Mouse (Mus musculus) right cerebral cortex, adult 2 months (tissue): ENCODE measurements around the gene Rbm7.
"Not testable (repeated sequence)": the region's sequence is repeated elsewhere in the genome, so short reads cannot be mapped to it uniquely, and the experiment has no call there.

Experiments
- DNase-seq, 2 experiments: peaks; one replicate each; pipeline ENCODE4 v3.0.0; 2021 to 2022; ENCODE audit warnings: low spot score in 2 of 2

Gene Rbm7

DNA sequence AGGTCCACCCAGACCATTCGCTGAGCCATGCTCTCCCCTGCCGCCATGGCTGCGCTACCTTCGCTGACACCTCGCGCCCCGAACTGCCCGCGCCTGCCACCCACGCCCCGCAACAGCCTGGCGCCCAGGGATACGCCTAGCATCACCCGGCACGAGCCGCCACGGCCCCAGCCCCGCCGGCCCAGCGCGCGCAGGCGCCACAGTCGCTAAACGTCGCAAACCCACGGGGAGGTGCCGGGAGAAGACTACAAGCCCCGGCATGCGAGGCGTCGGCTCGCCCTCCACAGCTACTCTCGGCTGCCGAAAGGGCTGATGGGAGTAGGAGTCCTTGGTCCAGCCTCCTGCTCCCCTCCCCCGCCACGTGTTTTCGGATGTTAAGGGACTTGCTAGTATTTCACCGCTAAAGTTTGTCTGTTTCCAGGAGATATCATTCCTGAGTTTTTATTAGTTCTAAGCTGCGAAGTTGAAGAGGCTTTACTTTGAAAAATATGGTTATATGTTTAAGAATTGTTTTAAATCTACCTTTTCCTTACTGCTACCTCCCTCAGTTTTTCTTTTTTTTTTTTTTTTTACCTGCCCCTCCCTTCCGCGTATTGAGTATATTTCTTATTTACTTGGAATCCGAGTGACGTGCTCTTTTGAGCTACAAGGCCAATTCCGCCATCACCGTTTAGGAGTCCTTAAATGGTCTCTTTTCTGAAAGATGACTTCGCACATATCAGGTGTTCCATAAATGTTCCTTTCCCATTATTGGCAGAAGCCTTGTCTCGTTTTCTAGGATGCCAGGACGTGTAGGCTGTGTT is 14.5 kb downstream of the Rbm7 start, which contains the start of gene Rexo2:
Rexo2 (minus strand) TSS at position 213 of the 803 bp plus-strand sequence.
- DNase-seq, result peak; percentile 96

DNA sequence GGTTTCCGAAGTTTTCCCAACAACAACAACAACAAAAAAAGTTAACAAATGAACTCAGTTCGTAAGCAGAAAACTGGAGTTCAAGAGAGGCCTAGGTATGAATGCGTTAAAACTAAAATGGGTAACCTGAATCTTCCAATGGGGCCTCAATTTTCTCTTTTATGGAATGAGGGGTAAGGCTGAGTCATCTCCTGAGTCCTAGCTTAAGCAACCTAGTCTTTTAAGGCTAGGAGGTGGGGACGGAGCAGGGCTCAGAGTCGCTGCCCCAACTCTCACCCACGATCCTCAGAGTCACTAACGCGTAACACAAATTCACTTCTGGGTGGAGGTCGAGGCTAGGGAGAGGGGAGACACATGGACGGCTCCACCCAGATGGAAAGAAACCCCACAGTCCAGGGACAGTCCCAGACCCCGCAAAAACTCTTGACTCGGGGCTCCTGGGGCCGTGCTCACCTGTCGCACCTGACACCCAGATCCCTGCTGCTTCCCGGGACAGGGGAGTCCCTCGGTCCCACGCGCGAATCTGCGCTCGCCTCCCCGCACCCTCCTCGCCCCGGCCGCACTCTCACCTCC is 15.2 kb downstream of the Rbm7 start:
- no peak for DNase-seq

DNA sequence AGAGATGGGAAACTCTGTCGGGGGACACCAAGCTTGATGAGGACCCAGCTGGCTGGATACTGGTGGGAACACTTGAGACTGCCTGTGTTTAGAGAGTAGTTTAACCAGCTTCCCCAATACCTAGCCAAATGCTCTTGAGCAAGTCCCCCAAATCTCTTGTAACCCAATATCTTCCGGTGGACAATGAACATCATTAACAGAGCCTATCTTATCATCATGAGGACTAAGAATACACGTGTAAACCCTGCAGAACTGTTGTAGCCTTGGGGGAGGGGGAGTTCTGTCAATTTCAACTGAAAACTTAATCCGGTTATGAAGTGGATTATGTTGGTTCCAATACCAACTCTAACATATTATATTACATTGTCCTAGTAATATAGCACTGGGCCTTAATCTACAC is 16.3 kb downstream of the Rbm7 start:
- DNase-seq, result no peak

GRCm38 (mm10) chr9:48476236-48477165 is 18.6 kb downstream of the Rbm7 start:
- no peak for DNase-seq

GRCm38 (mm10) chr9:48474367-48474766 is 20.7 kb downstream of the Rbm7 start:
- no peak for DNase-seq

- peak in 1 of 2 experiments; percentile 12 for DNase-seq
Observed at GRCm38 (mm10) chr9:48473131-48473530, 22.0 kb downstream of the Rbm7 start.

GRCm38 (mm10) chr9:48472441-48473025 is 22.6 kb downstream of the Rbm7 start:
- peak; percentile 26 to 34 for DNase-seq

GRCm38 (mm10) chr9:48467471-48467870 is 27.6 kb downstream of the Rbm7 start:
- not testable (repeated sequence) for DNase-seq

- DNase-seq, result peak; percentile 66 to 68
Observed at GRCm38 (mm10) chr9:48466804-48467203, 28.3 kb downstream of the Rbm7 start.

DNA sequence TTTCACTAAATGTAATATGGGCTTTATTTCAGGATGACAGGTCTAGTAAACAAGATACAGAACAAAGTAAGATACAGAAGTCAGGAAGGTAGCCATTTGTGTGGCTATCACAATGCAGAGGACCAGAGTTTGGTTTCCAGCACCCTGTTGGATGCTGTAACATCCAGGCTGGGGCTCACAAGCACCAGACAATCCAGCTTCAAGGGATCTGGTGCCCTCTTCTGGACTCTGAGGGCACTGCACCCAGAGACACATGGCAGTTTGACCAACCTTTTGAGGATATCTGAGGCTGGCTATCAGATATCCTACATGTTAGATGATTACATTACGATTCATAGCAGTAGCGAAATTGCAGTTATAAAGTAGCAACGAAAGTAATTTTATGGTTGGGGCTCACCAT is 29.4 kb downstream of the Rbm7 start:
- no peak for DNase-seq

DNA sequence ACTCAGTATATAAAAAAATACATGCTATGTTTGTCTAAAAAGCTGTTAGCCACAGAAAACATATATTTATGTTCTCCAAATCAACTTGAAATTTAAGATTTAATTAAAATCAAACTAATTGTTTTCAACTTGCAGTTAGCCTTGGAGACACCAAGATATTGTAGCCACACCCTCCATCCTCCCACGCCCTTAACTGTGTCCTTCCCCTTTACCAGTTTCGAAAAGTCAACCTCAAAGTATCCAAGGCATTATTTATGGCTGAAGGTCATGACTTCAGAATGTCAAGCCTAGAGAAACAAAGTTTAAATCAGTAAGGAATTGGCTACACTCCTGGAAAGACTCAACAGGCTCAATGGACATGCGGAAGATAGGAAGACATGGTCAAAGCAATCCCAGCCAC is 33.6 kb downstream of the Rbm7 start:
- no peak for DNase-seq

GRCm38 (mm10) chr9:48460720-48461119 is 34.4 kb downstream of the Rbm7 start:
- no peak for DNase-seq

DNA sequence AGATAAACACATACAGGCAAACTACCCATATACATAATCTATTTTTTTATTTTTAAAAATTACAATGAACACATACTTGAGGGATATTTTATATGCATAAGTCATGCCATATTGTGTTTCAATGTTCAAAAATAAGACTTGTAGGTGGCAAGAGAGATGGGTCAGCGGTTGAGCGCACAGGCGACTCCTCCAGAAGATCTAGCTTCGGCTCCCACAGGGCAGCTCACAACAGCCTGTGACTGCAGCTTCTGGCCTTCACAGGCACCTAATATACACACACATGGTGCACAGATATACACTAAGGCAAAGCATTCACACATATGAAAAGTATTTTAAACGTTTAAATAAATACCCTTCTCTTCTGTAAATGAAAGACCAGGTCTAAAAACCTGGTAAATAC is 35.7 kb downstream of the Rbm7 start:
- no peak for DNase-seq

GRCm38 (mm10) chr9:48458879-48459278 is 36.2 kb downstream of the Rbm7 start:
- DNase-seq, result no peak

GRCm38 (mm10) chr9:48455961-48456360 is 39.1 kb downstream of the Rbm7 start:
- no peak for DNase-seq

DNA sequence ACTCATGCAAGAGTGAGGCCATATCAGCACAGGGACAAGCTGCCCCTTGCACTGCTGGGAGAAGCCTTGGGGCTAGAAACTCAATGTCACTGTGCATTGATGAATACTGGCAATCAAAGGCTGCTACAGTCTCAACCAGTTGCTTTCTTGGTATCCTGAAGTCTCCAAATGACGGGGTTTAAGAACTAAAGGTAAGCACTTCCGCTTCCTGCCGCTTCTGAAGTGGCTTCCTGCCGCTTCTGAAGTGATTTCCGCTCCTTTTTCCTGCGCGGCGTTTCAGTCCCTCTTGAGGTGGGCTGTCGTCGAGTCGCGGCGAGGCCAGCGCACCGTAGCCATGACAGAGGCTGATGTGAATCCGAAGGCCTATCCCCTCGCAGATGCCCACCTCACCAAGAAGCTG is 45.0 kb downstream of the Rbm7 start:
- DNase-seq, result no peak

DNA sequence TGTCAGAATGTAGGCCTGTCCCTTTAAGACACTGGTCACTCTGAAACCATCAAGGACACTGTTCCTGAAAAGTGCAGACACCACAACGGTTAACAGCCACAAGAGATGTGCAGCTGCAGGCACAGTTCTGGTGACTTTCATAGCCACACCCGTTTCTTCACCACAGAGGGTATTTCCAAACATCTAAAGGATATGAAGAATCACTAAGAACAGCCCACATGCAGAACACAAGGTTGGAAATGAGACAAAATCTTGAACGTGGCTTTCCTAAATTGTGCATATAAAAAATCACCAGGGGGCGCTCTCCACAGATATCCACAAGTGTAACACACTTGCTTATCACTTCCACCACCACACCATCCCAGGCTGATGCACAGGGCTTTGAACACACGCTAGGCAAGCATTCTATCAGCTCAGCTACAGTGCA is 47.3 kb downstream of the Rbm7 start:
- DNase-seq, result no peak

DNA sequence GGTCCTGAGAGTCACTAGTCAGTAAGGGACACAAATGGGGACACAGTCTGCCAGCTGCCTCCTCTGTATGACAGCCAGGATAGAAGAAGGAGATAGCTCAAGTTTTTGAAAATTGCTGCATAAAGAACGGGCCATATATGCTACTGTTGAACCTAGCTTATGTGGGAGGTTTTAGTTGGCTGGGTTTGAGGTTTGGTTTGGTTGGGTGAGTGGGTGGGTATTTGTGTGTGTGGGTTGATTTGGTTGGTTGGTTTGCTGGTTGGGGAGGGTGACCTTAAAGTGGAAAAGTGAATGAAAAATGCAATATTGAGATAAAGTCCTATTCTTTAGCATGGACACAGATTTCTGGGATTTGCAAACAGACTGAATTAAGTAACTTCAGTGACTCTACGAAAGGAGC is 50.3 kb downstream of the Rbm7 start:
- DNase-seq, result no peak

GRCm38 (mm10) chr9:48443873-48444272 is 51.2 kb downstream of the Rbm7 start:
- no peak for DNase-seq
